Mouse (Mus musculus): ENCODE data around the gene Tnk2.

The Tnk2 gene

GRCm38 (mm10) chr16:32643661-32644061 lies at the start of gene Tnk2:
TSS of gene Tnk2 (plus strand) at chr16:32643874.
- peak; percentile 92 for DNase-seq (ENCODE audit: low spot score in 2 of 2)

- DNase-seq (ENCODE audit: low spot score in 2 of 2) = no peak
These were observed 49.8 kb upstream of the Tnk2 start for GRCm38 (mm10) chr16:32593916-32594315.

DNA sequence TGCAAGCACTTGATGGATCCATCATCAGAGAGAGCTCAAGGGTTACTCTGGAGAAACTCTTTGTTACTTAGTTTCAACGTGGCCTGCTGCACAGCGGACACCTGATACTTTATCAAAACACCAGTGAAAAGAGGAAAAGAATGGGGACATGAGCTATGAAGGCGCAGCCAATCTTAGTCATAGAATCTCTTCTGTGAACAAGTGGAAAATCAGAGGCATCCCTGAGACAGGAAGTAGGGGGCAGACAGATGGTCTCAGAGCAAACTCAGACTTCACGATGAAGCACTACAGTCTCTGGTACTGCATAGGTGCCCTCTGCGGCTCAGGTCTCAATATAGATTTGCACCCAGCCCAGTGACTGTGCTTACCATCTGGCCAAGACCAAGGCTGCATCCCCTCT lies 49.0 kb upstream of the Tnk2 start:
- DNase-seq (ENCODE audit: low spot score in 2 of 2) = no peak

GRCm38 (mm10) chr16:32595142-32595855 lies 48.4 kb upstream of the Tnk2 start:
- DNase-seq (ENCODE audit: low spot score in 2 of 2) = no peak

- DNase-seq (ENCODE audit: low spot score in 2 of 2) = no peak
These were observed 45.7 kb upstream of the Tnk2 start for GRCm38 (mm10) chr16:32597909-32598381.

DNA sequence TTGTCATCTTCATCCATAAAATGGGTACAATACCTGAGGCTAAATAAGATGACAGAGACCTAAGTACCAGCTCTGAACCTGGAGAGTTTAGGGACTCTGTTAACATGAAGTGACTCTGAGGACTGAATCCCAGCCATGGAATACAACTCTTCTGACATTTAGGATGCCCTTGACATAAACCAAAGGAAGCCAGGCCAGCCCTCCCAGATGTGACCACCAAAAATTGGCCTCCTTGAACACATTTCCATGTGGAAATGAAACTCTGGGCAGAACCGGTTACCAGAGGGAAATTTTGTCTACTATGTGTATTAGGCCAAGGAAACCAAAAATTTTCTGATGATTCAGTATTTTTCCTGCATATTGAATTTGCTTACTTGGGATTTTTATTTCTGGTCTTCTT lies 44.5 kb upstream of the Tnk2 start:
- no peak for DNase-seq (ENCODE audit: low spot score in 2 of 2)

- no peak for DNase-seq (ENCODE audit: low spot score in 2 of 2)
These were observed 41.4 kb upstream of the Tnk2 start for GRCm38 (mm10) chr16:32602193-32602685.

DNA sequence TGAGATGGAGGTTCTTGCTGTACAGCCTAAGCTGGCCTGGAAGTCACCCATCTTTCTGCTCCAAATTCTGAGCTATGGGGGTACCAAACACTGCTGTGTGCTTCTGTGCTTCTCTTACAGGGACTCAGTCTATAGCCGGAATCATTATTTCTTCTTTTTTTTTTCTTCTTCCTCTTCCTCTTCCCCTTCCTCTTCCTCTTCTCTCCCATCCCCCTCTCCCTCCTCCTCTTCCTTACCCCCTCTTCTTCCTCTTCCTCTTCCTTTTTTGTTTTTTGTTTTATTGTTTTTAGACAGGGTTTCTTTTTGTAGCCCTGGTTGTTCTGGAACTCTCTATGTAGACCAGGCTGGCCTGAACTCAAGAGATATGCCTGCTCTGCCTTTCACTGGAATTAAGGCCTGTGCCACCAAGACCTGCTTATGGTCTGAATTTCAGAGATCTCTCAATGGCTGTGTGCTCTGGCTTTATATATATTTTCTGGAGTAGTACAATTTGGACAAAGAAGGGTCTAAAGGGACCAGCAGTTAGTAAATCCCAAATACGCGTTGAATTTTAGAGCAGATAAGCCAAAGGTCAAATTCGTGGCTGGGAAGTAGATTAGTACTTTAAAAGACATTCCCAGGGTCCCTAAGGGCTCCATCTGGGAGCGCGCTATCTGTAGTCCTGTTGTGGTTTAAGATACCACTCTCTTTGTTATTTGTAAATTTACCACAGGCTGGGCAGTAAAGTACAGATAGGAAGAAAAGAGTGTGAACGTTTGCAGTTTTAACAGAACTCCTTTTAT lies 35.9 kb upstream of the Tnk2 start:
- DNase-seq (ENCODE audit: low spot score in 2 of 2) = no peak

- DNase-seq (ENCODE audit: low spot score in 2 of 2) = no peak
These were observed 35.3 kb upstream of the Tnk2 start for GRCm38 (mm10) chr16:32608344-32608711.

- DNase-seq (ENCODE audit: low spot score in 2 of 2) = peak; percentile 98
These were observed 34.8 kb upstream of the Tnk2 start, which contains the start of gene Tfrc for GRCm38 (mm10) chr16:32608712-32609400. TSS of gene Tfrc (plus strand) at chr16:32608920.

DNA sequence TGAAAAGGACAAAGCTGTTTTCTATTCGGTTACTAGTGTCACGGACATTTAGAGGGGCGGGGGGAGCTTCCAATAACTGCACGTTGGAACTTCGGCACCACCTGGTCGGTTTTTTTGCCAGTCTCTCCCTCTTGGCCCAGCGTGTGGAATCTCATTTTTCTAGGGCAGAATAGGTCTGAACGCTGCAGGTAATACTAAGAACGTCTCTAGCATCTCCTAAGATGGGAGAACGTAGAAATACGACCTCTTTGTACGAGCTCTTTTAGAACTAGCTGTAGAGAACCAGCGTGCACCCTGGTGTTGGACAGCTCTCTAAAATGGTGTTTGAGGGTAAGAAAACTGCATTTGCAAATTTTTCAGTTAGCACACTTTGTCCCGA lies 34.3 kb upstream of the Tnk2 start:
- no peak for DNase-seq (ENCODE audit: low spot score in 2 of 2)

- DNase-seq (ENCODE audit: low spot score in 2 of 2) = peak in 1 of 2 experiments; percentile 25
These were observed 33.0 kb upstream of the Tnk2 start for GRCm38 (mm10) chr16:32610460-32611255.

GRCm38 (mm10) chr16:32612052-32612451 lies 31.6 kb upstream of the Tnk2 start:
- no peak for DNase-seq (ENCODE audit: low spot score in 2 of 2)

DNA sequence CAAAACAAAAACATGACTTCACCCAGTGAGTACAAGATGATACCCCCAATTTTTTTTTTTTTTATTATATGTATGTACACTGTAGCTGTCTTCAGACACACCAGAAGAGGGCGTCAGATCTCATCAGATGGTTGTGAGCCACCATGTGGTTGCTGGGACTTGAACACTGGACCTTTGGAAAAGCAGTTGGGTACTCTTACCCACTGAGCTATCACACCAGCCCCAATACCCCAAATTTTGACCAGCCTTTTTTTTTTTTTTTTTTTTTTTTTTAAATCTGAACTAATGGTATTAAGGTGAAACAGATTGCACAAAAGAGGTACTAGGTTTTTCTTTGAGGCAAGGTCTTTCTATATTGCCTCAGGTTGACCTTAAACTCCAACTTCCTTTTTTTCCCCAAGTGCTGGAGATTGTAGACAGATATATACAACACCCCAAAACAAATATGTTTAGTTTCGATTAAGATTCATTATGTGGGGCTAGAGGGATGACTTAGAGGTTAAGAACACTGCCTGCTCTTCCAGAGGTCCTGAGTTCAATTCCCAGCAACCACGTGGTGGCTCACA lies 30.3 kb upstream of the Tnk2 start:
- no peak for DNase-seq (ENCODE audit: low spot score in 2 of 2)

DNA sequence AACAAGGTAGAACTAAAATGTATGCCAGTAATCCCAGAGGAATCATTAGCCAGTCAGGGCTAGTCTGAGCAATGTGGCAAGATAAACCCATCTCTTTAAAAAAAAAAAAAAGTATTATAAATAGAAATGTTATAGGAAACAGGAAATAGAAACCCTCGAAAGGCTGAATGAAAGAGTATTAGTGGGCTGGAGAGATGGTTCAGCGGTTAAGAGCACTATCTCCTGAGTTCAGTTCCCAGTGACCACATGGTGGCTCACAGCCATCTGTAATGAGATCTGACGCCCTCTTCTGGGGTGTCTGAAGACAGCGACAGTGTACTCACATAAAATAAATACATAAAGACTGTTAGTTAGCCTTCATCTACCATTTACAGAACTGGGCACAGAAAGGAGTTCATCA lies 29.6 kb upstream of the Tnk2 start:
- DNase-seq (ENCODE audit: low spot score in 2 of 2) = no peak

DNA sequence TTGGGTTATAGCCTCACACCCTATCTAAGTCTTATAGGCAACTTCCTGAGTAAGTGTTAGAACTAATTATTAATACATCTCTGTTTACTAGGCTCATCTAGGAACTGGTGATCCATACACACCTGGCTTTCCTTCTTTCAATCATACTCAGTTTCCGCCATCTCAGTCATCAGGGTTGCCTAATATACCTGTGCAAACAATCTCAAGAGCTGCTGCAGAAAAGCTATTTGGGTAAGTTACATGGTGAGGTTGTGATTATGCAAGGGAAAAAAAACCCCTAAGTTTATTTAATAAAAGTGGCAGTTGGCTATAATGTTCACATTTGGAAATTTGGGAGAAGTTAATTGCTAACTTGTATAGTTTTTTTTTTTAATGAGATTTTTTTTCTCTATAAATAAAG lies 24.7 kb upstream of the Tnk2 start:
- DNase-seq (ENCODE audit: low spot score in 2 of 2) = no peak

DNA sequence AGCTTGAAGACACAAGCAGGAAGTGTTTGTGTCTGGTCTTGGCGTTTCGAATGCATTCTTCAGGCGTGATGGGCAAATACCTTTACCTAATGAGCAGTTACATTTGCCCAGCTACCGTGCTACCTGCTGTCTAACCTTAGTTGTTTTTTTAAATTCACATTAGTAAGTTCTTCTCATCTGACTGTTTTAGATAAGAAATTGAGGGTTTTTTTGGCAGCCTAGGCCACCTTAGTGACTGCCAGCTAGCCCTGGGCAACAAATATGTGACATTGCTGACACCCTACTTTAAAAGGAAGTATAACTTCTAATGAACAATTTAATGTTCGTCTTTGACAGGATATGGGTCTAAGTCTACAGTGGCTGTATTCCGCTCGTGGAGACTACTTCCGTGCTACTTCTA lies 15.5 kb upstream of the Tnk2 start:
- no peak for DNase-seq (ENCODE audit: low spot score in 2 of 2)

DNA sequence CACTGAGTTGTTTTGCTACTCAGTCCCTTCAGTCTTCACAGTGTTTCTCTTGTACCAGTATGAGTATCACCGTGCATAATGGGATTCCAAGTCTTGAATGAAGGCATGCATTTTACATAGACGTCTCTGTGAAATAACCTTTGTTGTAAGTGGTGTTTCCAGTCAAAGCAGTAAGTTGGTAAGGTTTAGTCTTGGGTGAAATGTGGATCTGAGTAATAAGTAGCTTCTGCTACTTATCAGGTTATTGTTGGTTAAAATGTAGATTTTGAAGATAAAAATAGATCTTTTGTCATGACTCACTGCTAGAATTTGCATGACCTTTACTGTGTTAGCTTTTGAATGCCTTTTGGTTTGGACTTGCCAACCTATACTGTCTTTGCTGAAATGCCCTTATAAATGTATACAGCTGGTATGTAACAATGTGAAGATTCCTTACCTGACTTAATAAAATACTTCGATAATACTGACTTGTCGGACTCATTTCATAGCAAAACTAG lies 11.3 kb upstream of the Tnk2 start:
- no peak for DNase-seq (ENCODE audit: low spot score in 2 of 2)

GRCm38 (mm10) chr16:32633486-32634012 lies 10.1 kb upstream of the Tnk2 start:
- DNase-seq (ENCODE audit: low spot score in 2 of 2) = no peak

DNA sequence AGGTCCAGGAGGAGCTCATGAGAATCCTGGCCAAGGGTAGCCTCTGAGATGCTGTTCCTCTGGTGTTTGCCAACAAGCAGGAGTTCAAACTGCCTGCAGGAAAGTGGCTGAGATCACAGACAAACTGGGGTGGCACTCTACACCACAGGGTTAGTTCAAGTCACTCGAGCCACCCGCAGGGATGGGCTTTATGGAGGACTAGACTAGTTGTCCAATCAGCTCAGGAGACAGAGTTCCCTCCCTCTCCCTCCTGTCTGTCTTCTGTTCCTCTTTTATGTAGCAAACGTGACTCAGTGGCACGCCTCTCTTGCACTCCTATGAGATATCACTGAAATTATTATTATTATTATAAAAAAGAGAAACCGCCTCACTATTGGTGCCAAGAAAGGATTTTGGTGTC lies 9.5 kb upstream of the Tnk2 start:
- no peak for DNase-seq (ENCODE audit: low spot score in 2 of 2)

DNA sequence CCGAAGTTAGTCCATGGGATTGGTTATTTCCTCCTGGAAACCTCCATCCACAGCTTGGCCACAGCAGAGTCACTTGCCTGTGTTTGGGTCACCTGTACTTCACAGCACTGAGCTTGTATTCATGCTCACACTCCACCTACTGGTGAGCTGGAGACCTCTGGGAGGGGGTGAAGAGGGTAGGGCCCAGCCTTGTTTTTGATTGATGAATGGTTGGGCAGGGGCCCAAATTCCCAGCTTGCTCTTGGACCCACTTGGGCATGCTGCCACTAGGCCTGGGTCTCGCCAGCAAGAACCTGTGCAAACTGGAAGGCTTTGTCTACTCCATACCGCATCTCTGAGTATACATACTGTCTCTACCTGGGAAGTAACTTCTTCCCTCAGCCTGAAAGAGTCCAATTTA lies 8.4 kb upstream of the Tnk2 start:
- no peak for DNase-seq (ENCODE audit: low spot score in 2 of 2)
